Mouse (Mus musculus) spleen, adult 2 months (tissue): Measurements from ENCODE around the gene Mcemp1. TPM values are rescaled to one million over a fixed set of nuclear protein-coding genes. Genes with fewer than 3 reads are reported as not detected.

Experiments
- DNase-seq, 2 experiments: peaks; one replicate each; pipeline versions ENCODE4 v3.0.0 to v3.0.0-alpha.2; 2012 to 2021; ENCODE audit warnings: low spot score in 2 of 2, low read depth in 1 of 2
- H3K27ac ChIP-seq: fragments of 200-500 bp; 2 replicates; pipeline ENCODE4 v1.5.1; 2012; ENCODE audit warnings: low read length, inconsistent platforms; ENCODE audit not compliant: insufficient read depth
- H3K27me3 ChIP-seq: fragments of 200-500 bp; 2 replicates; pipeline ENCODE4 v1.6.1; 2012; ENCODE audit warnings: mild to moderate bottlenecking, moderate library complexity, low read length, inconsistent platforms; ENCODE audit not compliant: control insufficient read depth, insufficient read depth
- H3K36me3 ChIP-seq: fragments of 200-500 bp; 2 replicates; pipeline ENCODE4 v1.6.1; 2012; ENCODE audit warnings: mild to moderate bottlenecking, low read length, inconsistent platforms; ENCODE audit not compliant: control insufficient read depth, insufficient read depth
- H3K4me1 ChIP-seq: fragments of 200-500 bp; 2 replicates; pipeline ENCODE4 v1.6.1; 2011; ENCODE audit warnings: inconsistent platforms; ENCODE audit not compliant: control insufficient read depth, insufficient read depth, insufficient read length
- H3K4me3 ChIP-seq: fragments of 200-500 bp; 2 replicates; pipeline ENCODE4 v1.5.1; 2011; ENCODE audit warnings: mild to moderate bottlenecking, inconsistent platforms; ENCODE audit not compliant: insufficient read depth, insufficient read length; ENCODE audit errors: extremely low read depth
- CTCF ChIP-seq: fragments of 200-500 bp; IDR thresholded peaks from 2 replicates; pipeline ENCODE4 v1.5.1; 2011; ENCODE audit warnings: mild to moderate bottlenecking, inconsistent platforms; ENCODE audit not compliant: insufficient read depth, insufficient read length, insufficient replicate concordance; ENCODE audit errors: extremely low read depth
- POLR2A ChIP-seq: fragments of 200-500 bp; IDR thresholded peaks from 2 replicates; pipeline ENCODE4 v1.6.1; 2011; ENCODE audit warnings: low read depth, low read length, inconsistent platforms
- WGBS: fragments of 180-500 bp; shearing (Covaris S2); methylation state at CpG from one replicate; pipeline ENCODE4 v1.1.7; 2018; 5-methylcytosine and 5-hydroxymethylcytosine counted together
- polyA plus RNA-seq: library from polyadenylated mRNA; depleted of rRNA; stranded (reverse); fragments of >200 nt; gene quantifications from 2 replicates; pipeline ENCODE4 v1.2.3, GENCODE M21; 2012

Mcemp1 gene
- polyA plus RNA-seq, 1 experiment, result 5.3 TPM

GRCm38 (mm10) chr8:3670388-3670787 is 4.8 kb downstream of the Mcemp1 start:
- peak in 1 of 2 experiments; percentile 49 for DNase-seq
- Histone ChIP-seq H3K4me3 (no peak overlapping the region), H3K4me1 (peaks cover 6% of the 10 kb centered on the region; the same call in 1 of the 2 replicates), H3K27ac (peak overlapping the region; percentile 27; the same call in 1 of the 2 replicates), H3K36me3 (no peaks in the 10 kb centered on the region), H3K27me3 (no peaks in the 10 kb centered on the region)
- no peak for TF ChIP-seq POLR2A
- TF ChIP-seq CTCF, result no peak
- 22% methylated on average over 2 of the region's 2 CpGs for WGBS

DNA sequence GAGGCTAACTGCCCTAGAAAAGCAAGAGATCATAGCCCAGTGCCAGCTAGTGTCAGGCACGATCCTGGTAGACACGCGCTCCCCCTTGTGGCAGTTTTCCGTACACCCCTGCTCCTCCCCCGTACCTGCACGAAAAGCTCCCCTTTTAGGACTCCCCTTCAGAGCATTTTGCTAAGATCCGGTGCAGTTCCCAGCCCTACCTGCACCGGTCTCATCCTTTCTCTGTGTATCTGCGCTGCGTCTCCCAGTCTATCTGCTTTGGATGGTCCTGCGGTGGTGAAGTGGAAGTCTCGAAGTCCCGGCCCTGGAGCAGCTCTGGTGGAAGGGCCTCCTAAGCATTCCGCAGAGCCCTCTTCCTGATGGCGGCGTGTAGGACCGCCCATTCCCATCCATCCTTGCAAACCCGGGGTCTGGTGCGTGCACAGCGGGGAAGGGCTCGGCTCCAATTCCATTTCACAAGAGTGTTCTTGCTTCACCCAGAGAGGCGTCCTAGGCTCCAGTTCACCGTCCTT is 6.5 kb downstream of the Mcemp1 start, which contains the start of gene Fcor:
Fcor (minus strand) TSS at position 383 of the 512 bp plus-strand sequence.
- Histone ChIP-seq H3K4me1 (no peaks in the 10 kb centered on the region), H3K4me3 (peak within 1 kb of the TSS; percentile 63), H3K36me3 (no peaks in the 10 kb centered on the region), H3K27me3 (no peaks in the 10 kb centered on the region), H3K27ac (no peak within 1 kb of the TSS)
- peak; percentile 67 to 86 for DNase-seq
- TF ChIP-seq POLR2A, result no peak
- TF ChIP-seq CTCF, result peak; percentile 94
- 1% methylated on average over 23 of the region's 23 CpGs for WGBS

DNA sequence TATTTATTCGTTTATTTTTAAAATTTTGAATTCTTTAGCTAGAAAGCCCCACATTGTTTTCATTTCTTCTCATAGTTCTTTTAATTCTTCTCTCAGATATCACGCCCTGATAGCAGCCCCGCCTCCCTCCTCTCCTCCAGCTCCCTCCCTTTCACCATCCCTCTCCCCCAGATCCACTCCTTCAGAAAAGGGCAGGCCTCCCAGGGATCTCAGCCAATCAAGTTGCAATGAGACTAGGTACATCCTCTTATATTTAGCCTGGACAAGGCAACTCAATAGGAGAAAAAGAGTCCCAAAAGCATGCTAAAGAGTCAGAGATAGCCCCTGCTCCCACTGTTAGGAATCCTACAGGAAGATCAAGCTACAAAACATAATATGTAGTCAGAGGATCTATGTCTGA is 9.1 kb downstream of the Mcemp1 start:
- WGBS, result 82% methylated on average over 3 of the region's 3 CpGs
- Histone ChIP-seq H3K4me3 (no peak overlapping the region), H3K27ac (no peak overlapping the region), H3K4me1 (peaks cover 2% of the 10 kb centered on the region; the same call in 1 of the 2 replicates), H3K27me3 (no peaks in the 10 kb centered on the region), H3K36me3 (peaks cover 10% of the 10 kb centered on the region)
- TF ChIP-seq CTCF (no peak), POLR2A (no peak)
- no peak for DNase-seq

DNA sequence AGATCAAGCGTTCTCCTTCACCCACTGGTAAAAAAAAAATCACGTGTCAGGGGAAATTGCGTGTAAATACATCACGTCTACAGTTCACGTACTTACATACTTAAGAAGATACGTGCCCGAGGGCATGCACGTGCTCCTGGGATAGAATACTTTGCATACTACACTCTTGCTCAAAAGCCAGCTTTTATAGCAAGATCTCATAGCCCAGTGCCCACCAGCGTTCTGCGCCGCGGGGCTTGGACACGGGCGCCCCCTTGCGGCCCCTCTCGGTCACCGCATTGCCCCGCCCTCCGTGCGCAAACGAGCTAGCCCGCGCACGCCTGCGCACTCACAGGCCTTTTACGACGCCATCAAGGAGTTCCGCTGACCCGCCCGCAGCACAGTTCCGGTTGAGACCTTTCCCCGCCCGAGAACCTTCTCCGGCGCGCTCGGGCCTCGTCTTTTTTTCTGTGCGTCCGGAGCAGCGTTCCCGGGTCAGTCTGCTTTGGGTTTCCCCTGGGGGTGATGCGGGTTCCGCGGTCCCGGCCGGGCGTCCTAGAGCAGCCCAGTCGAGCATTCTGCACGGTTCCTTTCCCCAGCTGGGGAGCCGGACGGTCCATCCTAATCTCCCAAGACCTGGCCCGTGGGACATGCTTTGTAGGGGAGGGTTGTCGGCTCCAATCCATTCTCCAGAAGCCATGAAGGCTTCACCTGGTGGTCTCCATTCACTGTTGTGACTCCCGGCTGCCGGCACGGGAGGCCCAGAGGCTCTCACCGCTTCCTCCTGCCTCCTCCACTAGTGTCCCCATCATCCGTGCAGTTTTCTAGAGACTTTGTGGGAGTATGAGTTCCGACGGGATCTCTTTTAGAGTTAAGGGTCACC is 10.8 kb downstream of the Mcemp1 start, which contains the start of gene Trappc5:
Trappc5 (plus strand) TSS at position 169 of the 862 bp plus-strand sequence.
- DNase-seq, result peak; percentile 86 to 92
- Histone ChIP-seq H3K4me1 (peaks cover 2% of the 10 kb centered on the region; the same call in 1 of the 2 replicates), H3K27ac (peak within 1 kb of the TSS; percentile 96), H3K4me3 (peak within 1 kb of the TSS; percentile 82), H3K27me3 (no peaks in the 10 kb centered on the region), H3K36me3 (peaks cover 18% of the 10 kb centered on the region)
- TF ChIP-seq CTCF (peak; percentile 94), POLR2A (peak; percentile 74)
- WGBS, result under 1% methylated on average over 61 of the region's 61 CpGs

- under 1% methylated on average over 15 of the region's 15 CpGs for WGBS
- H3K4me1 ChIP-seq, result peaks cover 2% of the 10 kb centered on the region; the same call in 1 of the 2 replicates
- no peaks in the 10 kb centered on the region for H3K27me3 ChIP-seq
- H3K4me3 ChIP-seq, result peak overlapping the region; percentile 82
- no peak for DNase-seq
- peaks cover 18% of the 10 kb centered on the region for H3K36me3 ChIP-seq
- no peak for TF ChIP-seq CTCF
- no peak for TF ChIP-seq POLR2A
- peak overlapping the region; percentile 96 for H3K27ac ChIP-seq
These were observed 11.5 kb downstream of the Mcemp1 start for GRCm38 (mm10) chr8:3676993-3677579.

DNA sequence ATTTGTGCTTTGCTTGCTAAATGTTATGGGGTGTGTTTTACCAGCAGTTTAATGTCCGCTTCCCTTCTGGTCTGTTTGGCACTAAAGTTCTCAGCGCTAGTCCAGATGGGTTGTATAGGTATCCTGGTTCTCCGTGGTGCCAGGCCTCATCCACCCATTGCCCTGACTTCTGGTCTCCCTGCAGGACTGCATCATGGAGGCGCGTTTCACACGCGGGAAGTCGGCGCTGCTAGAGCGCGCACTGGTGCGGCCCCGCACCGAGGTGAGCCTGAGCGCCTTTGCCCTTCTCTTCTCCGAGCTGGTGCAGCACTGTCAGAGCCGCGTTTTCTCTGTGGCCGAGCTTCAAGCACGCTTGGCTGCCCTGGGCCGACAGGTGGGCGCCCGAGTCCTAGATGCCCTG is 13.3 kb downstream of the Mcemp1 start:
- Histone ChIP-seq H3K4me3 (no peak overlapping the region), H3K4me1 (peaks cover 2% of the 10 kb centered on the region; the same call in 1 of the 2 replicates), H3K27me3 (no peaks in the 10 kb centered on the region), H3K36me3 (peaks cover 33% of the 10 kb centered on the region), H3K27ac (no peak overlapping the region)
- DNase-seq, result no peak
- WGBS, result 97% methylated on average over 23 of the region's 23 CpGs
- TF ChIP-seq POLR2A, result no peak
- no peak for TF ChIP-seq CTCF
